Mouse (Mus musculus) heart, postnatal 36 days (tissue): ENCODE measurements at regions not wholly inside any gene's neighbourhood (a gene's known extent, or its start where the extent isn't known, plus 50 kb on each side); places are given as distances from the start of the nearest gene placed in this dataset.

Experiments
- DNase-seq, 2 experiments: peaks; one replicate each; pipeline ENCODE4 v3.0.0; 2021 to 2022
- intact Hi-C: fragments of 180-260 bp; cut with DNase I; formaldehyde crosslinking; loops from one replicate; pipeline ENCODE4 v1.15.1; 2025

DNA sequence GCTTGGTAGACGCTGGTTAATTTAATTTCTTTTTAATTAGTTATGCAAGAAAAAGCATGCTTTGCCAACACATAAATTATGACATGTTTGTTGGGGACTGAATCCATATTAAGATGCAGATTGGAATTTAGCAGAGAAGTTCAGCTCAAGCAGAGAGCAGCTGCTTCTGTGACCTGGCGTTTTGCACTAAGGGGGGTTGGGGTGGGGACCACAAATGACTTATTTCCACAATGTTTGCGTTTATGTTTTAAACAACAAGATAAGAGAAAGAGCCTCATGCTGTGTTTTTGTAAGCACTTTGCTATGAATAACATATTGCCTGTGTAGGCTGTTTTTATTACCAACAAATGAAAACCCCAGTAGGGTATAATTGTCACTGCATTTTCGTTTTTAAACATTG, 148.8 kb upstream of the Fstl4 start:
- no peak for DNase-seq
- intact Hi-C loops: no loop called here

- DNase-seq: no peak
- intact Hi-C loops: no loop called here
Measured at GRCm38 (mm10) chr11:52618646-52619045, 145.8 kb upstream of the Fstl4 start.

- intact Hi-C loops: no loop called here
- DNase-seq: no peak
Measured at GRCm38 (mm10) chr11:52622861-52623260, 141.6 kb upstream of the Fstl4 start.

DNA sequence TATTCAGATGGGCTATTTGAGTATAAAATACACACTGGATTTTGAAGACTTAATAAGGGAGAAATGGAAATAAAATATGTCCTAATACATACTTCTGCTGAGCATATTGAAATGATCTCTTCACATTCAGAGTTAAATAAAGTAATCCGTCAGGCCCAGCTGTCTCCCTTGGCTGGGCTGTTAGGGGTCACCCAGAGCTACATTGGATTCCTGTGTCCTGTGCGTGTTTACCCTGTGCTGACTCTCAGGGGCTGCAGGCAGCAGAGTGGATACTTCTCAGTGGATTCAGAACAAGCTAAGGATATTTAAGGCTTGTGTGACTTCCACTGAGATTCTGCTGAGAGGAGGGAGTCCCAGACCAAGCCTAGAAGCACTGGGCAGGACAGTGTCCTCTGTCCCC, 135.6 kb upstream of the Fstl4 start:
- intact Hi-C loops: no loop called here

GRCm38 (mm10) chr11:52629776-52630175, 134.7 kb upstream of the Fstl4 start:
- intact Hi-C loops: loop anchor here (5.0 kb wide), 1 partner anchor 403 kb away; no protein-coding TSS in a partner anchor
- no peak for DNase-seq

More for the DNA sequence above, 135.6 kb upstream of the Fstl4 start:
- DNase-seq: no peak

DNA sequence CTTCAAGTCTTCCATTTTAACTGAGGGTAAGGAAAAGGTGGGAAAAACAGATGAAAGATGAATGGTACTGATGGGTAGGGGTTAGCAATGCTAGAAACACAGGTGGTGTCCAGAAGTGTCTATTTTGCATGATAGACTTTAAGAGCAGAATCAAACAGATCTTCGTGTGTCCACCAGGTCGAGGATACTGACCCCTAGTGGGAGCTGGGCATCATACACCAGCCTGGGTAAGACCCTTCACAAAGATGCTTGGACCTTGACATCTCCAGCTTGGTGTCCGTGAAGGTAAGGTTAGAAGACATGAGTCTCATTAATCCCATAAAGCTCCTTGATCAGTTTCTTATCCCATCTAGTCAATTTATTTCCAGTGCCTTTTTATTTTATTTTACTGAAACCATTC, 132.9 kb upstream of the Fstl4 start:
- no peak for DNase-seq
- intact Hi-C loops: loop anchor here (5.0 kb wide), 1 partner anchor 401 kb away; no protein-coding TSS in a partner anchor

DNA sequence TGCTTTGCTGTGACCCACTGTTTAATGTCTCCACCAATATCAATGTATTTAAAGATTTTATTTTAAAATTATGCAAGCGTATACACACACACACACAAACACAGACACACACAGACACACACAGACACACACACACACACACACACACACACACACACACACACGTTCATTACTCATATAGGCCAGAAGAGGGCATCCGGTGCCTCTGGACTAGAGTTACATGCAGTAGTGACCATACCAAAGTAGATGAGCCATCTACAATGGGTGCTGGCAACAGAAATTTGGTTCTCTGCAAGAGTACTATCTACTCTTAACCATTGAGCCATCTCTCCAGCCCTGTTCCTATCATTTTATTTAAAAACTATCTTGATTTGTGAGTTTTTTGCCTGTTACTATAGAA, 130.2 kb upstream of the Fstl4 start:
- DNase-seq: no peak
- intact Hi-C loops: loop anchor here (5.0 kb wide), 1 partner anchor 398 kb away; no protein-coding TSS in a partner anchor

GRCm38 (mm10) chr11:52635716-52636389, 128.6 kb upstream of the Fstl4 start:
- no peak for DNase-seq
- intact Hi-C loops: no loop called here

DNA sequence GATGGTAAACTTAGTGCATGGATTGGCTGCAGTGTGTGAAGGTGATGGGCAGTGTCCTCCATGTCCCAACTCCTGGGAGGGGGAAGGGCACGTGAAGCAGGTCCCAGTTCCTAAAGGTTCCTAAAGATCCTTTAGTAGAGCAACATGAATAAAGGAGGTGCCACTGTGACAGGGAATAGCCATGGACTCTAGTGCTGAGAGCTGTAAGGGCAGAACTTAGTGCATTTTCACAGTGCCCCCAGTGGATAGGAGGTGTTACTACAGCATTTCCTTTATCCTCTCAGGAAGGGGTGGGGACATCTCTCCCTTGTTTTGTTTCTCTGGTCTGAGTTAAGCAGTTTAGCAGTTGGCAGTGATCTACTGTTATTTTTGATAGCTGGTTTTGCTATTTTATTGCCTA, 125.5 kb upstream of the Fstl4 start:
- no peak for DNase-seq
- intact Hi-C loops: no loop called here

- no peak for DNase-seq
Measured at GRCm38 (mm10) chr11:52641725-52642338, 122.6 kb upstream of the Fstl4 start.

DNA sequence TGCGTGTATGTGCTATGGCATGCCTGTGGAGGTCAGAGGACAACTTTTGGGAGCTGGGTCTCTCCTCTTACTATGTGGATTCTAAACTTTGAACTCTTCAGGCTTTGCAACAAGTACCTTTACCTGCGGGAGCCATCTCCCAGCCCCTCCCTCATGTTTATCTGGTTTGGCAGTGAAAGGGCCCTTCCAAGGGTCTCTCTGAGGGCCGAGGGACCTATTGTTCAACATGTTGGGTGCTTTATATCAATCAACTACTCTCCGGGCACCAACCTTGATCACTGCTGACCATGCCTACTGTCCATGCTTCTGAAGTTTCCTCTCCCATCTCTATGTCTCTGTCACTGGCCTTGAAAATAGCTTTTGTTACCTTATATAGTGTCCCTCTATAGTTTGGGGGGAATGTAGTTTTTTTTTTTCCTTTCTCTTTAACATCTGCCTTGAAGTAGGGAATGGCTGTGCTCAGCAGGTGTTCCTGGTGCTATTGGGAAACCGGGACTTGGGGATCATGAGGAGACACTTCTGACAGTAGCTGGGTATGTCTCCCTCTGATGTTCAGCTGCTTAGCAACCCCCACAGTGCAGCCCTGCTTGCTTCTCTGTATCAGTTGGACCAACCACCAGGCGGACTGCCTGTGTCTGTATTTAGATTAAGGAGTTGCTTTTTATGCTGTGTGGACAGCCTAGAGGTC, 120.2 kb upstream of the Fstl4 start:
- DNase-seq: no peak
- intact Hi-C loops: no loop called here

More at GRCm38 (mm10) chr11:52641725-52642338, 122.6 kb upstream of the Fstl4 start:
- intact Hi-C loops: no loop called here

DNA sequence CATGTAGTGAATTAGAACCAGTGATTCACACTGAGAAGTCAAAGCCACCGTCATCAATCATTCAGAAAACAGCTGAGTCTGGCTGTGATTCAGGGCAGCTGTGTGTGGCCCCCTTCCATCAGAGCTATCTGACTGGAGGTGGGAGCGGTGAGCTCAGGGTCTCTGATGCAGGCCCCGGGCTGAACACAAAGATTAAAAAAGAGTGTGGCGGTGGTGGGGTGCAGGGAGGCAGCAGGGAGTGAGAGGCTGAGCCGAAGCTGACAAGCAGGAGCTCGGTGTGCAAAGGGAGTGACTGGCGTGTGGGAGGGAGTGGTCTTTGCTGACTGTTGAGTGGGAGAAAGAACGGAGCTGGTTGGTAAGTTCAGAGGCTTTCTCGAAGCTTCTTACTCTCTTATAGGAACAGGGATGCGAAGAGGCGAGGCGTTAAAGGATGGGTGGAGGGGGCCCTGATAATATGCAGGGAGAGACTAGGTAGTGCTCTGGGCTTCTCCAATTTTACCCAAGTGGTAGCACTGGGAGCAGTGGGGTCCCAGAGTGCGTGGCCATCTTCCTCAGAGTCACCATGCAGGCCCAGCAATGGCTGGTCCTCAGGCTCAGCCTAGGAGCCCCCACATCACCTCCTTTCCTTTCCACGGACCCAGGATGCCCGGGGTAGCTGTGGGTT, 116.1 kb upstream of the Fstl4 start:
- intact Hi-C loops: no loop called here

DNA sequence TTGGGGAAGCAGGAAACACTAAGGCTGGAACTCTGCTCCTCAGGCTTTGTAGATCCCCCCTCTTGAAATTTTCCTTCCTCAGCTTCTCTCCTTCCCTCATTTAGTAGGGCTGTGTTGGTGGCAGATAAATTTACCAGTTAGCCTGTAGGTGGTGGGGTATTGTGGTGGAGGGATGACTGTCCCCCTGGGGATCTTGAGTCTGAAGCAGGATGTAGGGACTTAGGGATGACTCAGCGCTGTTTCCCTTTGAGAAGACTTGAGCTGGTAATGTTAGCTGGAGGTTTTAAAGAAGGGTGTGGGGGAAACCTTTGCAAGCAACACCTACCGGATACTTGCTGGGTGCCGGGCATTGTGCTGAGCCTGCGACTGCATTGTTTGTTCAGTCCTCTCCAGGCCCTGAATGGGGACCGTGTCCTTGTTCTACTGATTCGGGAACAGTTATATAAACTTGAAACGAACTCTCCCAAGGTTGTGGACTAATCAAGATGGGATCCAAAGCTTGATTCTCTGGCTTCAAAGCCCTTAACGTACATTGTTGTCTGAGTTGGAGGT, 115.5 kb upstream of the Fstl4 start:
- no peak for DNase-seq
- intact Hi-C loops: no loop called here

More for the DNA sequence above, 116.1 kb upstream of the Fstl4 start:
- no peak for DNase-seq

GRCm38 (mm10) chr11:52654640-52655039, 109.8 kb upstream of the Fstl4 start:
- no peak for DNase-seq
- intact Hi-C loops: no loop called here

GRCm38 (mm10) chr11:52655720-52656474, 108.5 kb upstream of the Fstl4 start:
- intact Hi-C loops: no loop called here

GRCm38 (mm10) chr11:52661234-52661633, 103.2 kb upstream of the Fstl4 start:
- intact Hi-C loops: no loop called here

More at GRCm38 (mm10) chr11:52655720-52656474, 108.5 kb upstream of the Fstl4 start:
- no peak for DNase-seq

GRCm38 (mm10) chr11:52661894-52662593, 102.4 kb upstream of the Fstl4 start:
- intact Hi-C loops: no loop called here
- no peak for DNase-seq

More at GRCm38 (mm10) chr11:52661234-52661633, 103.2 kb upstream of the Fstl4 start:
- DNase-seq: no peak

- DNase-seq: no peak
- intact Hi-C loops: no loop called here
Measured at GRCm38 (mm10) chr11:52665343-52665742, 99.1 kb upstream of the Fstl4 start.

GRCm38 (mm10) chr11:52675022-52675421, 89.4 kb upstream of the Fstl4 start:
- no peak for DNase-seq
- intact Hi-C loops: no loop called here
